Mouse (Mus musculus): ENCODE measurements at regions not wholly inside any gene's neighbourhood (a gene's known extent, or its start where the extent isn't known, plus 50 kb on each side); places are given as distances from the start of the nearest gene placed in this dataset.

- DNase-seq, result no peak
These were observed 226.7 kb upstream of the F930015N05Rik start for GRCm38 (mm10) chr11:64663166-64663565.

GRCm38 (mm10) chr11:64667010-64667409, 230.6 kb upstream of the F930015N05Rik start:
- no peak for DNase-seq

GRCm38 (mm10) chr11:64667521-64667920, 231.1 kb upstream of the F930015N05Rik start:
- no peak for DNase-seq

GRCm38 (mm10) chr11:64671898-64672297, 235.4 kb upstream of the F930015N05Rik start:
- peak; percentile 95 for DNase-seq

GRCm38 (mm10) chr11:64673546-64673945, 237.1 kb upstream of the F930015N05Rik start:
- DNase-seq, result peak; percentile 72

GRCm38 (mm10) chr11:64703776-64704175, 267.3 kb upstream of the F930015N05Rik start:
- no peak for DNase-seq

DNA sequence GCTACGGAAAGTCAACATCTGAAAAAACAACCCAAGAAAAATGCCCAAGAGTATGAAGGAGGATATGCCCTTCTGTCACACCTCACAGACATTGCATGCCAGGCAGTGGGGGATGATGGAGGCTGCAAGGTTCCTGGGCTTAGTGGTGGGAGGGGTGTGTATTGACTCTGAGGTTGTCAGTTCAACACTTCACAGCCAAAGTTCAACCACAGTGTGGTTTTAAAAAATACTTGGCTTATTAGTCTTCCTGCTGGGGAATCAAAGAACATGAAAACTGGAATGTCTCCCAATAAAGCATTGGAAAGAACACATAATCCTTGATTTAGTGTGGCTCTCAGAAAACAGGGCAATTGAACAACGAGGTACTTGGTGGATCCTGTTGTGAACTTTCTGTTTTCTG, 267.0 kb upstream of the Elac2 start:
- DNase-seq, result no peak

DNA sequence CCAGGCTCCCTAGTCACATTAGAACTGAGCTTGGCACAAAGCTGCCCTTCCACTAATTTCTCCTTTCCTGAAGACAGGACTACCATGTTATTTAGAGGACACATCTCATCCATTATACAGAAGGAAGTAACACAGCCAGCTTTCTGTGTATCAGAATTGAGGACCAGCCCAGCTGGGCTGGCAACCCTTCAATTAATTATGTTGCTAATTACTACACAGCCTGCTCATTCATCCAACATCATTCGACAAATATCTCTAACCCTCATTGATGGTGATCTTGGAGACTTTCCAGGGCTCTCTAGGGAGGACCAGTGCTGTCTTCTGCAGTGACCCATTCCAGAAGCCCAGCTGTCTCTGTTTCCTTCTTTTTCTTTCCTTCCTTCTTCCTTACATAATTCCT, 263.7 kb upstream of the Elac2 start:
- peak; percentile 80 for DNase-seq

DNA sequence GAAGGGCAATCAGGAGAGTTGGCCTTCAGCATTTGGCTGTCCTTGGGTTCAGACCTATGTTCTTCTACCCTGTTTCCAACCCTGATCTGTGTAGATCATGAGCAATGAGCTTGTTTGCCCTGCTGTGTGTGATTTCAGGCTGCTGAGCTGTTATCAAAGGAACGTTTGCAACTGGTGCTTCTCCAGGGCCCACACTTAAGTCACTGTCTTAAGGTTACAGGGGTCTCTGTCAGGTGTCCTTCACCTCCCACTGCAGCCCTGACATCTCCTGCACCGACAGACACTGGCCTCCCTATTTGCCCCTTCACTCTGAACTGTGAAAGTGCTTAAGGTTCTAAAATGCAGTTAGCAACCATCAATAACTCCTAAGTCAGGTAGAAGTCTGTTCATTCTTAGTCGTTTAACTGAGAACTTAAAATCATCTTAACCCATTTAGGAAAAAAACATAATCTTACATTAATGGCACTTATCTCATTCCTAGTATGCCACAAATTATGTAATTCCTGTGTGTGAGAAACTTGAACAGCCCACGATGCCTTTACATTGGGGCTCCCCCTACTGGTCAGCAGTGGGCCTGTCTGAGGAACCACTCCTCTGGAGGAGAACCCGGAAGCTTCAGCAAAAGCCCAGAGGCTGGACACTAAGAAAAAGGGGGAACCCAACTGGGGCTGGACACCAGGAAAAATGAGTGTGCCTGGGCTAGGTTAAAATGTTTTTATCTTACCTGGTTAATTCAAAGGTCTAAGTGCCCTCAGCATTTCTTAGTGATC, 260.3 kb upstream of the Elac2 start:
- peak; percentile 82 for DNase-seq

- no peak for DNase-seq
These were observed 252.6 kb upstream of the Elac2 start for GRCm38 (mm10) chr11:64726249-64726648.

GRCm38 (mm10) chr11:64727841-64728421, 250.9 kb upstream of the Elac2 start:
- no peak for DNase-seq

DNA sequence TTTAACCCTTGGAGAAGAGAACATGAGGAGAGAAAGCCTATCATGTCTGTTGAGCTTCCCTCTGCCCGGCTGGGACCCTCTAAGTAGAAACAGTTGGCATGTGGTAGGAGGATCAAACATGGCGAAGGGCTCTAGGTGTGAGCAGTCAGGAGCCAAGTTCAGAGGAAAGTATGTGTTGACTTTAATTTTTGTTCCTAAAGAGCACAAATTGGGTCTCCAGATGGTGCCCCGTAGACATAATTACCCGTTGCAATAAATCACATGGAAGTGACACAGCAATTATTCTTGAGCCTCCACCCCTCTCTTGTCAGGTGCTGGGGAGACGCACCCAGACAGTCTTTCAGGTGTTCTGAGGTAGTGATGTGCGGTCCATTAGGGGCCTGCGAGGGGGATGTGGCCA, 239.9 kb upstream of the Elac2 start:
- no peak for DNase-seq

DNA sequence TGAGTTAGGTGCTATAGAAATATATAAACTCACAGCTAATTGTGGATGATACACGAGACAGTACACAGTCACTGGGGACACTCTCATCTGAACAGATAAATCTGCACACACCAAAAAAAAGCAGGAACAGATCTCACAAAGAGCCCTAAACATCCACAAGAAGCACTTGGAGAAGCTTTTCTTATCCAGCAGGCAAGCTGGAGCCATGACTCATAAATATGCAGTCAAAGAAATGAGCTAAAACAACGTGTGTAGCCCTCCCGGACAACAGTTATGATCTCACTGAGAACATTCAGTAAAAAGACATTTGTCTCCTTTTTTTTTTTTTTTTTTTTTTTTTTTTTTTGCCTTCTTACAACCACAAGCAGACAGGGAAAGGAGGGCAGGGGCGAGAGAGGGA, 235.1 kb upstream of the Elac2 start:
- DNase-seq, result no peak

GRCm38 (mm10) chr11:64746146-64746545, 232.7 kb upstream of the Elac2 start:
- DNase-seq, result no peak

- DNase-seq, result no peak
These were observed 228.9 kb upstream of the Elac2 start for GRCm38 (mm10) chr11:64749976-64750375.

- peak; percentile 4 for DNase-seq
These were observed 226.5 kb upstream of the Elac2 start for GRCm38 (mm10) chr11:64752299-64752698.

DNA sequence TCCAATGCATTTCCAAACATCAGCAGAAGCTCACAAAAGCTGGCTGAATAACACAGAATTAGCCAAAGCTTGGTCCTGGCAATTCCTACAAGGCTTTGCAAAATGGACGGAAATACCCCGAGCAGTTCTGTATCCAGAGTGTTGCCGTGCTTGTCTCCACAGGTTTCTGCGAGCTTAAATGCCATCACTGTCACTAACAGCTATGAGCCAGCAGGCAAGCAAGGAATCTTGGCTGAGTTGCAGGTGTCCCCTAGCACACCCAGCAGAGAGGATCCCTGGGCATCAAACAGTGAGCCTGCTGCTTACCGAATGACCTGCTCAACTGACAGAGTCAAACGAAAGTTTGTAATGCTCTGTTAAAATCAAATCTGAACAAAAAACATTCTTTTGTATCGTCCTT, 226.0 kb upstream of the Elac2 start:
- DNase-seq, result no peak

GRCm38 (mm10) chr11:64754076-64754475, 224.8 kb upstream of the Elac2 start:
- no peak for DNase-seq

- DNase-seq, result no peak
These were observed 223.3 kb upstream of the Elac2 start for GRCm38 (mm10) chr11:64755563-64755962.

DNA sequence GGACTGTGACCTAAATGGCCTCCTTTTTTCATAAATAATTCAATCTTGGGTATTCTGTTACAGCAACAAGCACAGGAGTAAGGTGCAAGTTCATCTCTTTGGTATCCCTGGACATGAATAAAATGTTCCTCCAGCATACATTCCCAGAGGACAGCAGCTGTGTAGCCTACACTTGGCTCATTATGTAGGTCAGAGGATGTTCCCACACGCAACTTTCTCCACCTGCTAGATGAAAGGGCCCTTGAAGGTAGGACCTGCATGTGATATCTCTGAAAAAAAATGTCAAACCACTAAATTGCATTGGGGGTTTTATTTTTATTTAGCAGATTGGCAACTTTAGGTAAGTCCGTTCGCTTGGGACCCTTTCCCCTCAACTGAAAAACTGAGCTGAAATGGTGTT, 218.2 kb upstream of the Elac2 start:
- DNase-seq, result no peak

GRCm38 (mm10) chr11:64762755-64763154, 216.1 kb upstream of the Elac2 start:
- DNase-seq, result no peak

GRCm38 (mm10) chr11:64764056-64764455, 214.8 kb upstream of the Elac2 start:
- no peak for DNase-seq

- no peak for DNase-seq
These were observed 202.1 kb upstream of the Elac2 start for GRCm38 (mm10) chr11:64776691-64777090.

DNA sequence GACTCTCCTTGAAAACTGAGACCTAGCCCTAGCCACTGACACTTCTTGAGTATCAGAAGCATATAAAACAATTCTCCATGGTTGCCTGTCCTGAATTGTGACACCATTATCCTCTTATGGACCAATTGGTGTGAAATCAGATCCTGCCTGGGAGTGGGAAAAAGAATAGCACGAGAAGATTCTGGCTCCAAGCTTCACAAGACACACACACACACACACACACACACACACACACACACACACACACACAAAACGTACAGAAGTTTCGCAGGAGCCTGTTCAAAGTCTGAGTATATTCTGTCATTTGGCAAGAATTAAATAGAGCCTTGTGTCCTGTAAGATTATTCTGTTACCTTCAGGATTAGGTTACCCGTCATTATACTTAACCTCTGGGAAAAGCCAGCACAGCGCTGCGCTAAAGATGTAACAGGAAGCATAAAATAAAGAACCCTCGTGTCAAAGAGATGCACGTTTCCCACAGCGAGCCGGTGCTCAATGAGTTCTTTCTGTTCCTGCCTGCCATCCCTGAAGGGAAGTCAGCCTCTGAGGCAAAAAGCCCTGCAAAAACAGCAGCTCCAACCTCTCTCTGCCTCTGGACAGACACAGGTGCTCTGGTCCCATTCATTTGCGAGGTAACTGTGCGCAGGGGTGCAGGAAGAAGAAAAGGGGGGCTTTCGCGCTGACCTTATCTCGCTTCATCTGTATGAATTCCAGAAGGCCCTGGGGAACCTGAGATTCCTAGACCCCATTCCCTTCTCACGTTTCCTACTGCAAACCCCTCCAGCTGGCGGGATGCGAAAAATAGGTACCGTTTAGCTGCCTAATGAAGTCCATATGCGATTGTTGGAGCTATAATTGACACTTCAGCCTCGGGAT, 178.4 kb upstream of the Elac2 start:
- no peak for DNase-seq

Measured in retina, postnatal 1 day (tissue).